Mouse (Mus musculus) heart, postnatal 25 days (tissue): ENCODE data around the gene Cacna1a. TPM values are rescaled to one million over a fixed set of nuclear protein-coding genes. Genes with fewer than 3 reads are reported as not detected.
A peak's percentile ranks its signal among the peaks of the same experiment; 100 is the strongest.

Source experiments
- DNase-seq: peaks from one replicate; pipeline ENCODE4 v3.0.0; 2022; ENCODE audit warnings: low spot score
- intact Hi-C: fragments of 180-260 bp; cut with DNase I; formaldehyde crosslinking; loops from one replicate; pipeline ENCODE4 v1.15.1; 2025
- total RNA-seq, 2 experiments: library from RNA; stranded (reverse); gene quantifications; 2 replicates each; pipeline ENCODE4 v1.2.3; 2021

Gene Cacna1a
- total RNA-seq, 2 experiments from 2014 or later: 2.5 to 3.2 TPM

DNA sequence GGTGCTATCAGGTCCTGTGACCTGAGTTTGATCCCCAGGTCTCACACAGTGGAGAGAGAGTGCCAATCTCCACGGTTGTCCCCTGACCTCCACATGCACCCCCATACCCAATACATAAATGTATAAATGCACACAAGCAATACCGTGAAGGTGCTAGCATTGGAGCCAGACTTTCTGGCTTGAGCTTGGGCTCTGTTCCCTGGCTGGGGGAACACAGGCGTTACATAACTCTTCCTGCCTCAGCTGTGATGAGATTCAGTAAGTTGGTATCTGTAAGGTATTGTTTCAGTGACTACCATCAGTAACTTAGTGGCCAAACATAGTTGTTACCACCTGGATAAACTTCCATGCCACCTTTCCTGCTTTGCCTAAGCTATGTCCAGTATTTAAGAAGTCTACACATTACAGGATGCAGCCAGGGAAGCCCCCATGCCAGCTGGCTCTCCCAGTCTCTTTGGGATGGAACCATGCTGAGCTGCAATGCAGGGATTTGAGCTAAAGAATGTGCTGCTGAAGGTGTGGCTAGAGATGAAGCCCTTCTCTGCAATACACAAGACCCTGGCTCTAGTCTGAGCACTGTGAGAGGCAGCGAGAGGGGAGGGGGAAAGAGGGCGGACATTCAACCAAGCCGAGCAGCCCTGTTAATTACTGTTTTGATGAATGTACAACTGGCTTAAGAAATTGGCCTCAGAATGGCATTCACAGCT is 7.7 kb downstream of the Cacna1a start:
- intact Hi-C loops: no loop called here
- DNase-seq: no peak

DNA sequence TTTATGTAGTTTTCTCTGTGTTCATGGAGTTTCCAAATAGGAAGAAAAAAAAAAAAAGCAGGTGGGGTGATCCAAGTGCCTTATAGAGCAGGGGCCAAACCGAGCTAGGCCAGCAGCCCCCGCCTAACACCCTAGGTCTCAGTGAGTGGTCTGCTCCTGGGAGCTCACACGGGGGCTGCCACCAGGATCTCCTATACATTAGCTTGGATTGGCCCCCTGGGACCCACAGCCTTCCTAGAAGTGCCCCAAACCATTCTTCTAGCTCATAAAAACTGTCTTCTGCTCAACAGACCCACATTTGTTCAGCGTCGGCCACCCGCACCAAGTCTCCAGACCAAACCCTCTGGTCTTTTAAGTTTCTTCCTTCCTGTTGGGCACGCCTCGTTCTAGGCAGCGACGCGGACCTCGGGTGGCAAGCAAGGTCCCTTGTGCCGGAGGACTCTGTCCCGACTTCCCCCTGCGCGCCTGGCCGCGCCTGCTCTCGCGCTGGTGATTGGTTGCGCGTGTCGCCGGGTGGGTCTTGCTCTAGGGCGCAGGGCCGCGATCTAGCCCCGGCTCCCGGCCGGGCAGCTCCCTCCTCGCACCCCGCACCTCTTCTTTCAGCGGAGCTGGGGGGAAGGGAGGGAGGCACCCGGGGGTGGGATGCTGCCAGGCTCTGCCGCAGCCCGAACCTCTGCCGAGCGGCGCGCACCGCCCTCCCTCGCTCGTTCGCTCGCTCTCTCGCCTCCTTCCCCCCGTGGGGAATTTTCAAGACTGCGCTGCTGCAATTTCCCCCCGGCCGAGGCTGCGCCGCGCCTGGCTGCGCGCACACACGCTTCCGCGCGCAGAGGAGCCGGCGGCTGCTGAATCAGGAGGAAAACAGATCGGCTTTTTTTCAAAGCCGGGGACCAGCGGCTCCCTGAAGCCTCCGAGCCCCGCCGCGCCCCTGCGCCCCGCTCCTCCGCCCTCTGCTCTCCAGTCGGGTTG is 25.9 kb downstream of the Cacna1a start:
- DNase-seq: peak; percentile 7
- intact Hi-C loops: no loop called here

DNA sequence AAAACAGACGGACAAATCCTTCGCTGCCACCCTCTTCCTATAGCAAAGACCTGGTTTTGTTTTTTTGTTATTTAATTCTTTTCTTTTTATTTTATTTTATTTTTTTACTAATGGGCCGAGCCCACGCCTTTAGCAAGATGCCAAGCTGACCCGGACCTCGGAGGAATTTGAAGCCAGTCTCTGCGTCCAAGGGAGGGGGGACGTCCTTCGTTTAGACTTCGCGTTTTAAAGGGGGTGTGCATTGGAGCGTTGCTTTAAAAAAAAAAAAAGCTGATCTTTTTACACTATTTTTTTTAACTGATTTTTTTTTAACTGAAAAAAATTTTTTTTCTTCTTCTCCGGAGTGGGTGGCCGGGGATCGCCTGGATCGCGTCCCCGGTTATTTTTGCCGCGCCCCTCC is 26.7 kb downstream of the Cacna1a start:
- DNase-seq: no peak
- intact Hi-C loops: no loop called here

DNA sequence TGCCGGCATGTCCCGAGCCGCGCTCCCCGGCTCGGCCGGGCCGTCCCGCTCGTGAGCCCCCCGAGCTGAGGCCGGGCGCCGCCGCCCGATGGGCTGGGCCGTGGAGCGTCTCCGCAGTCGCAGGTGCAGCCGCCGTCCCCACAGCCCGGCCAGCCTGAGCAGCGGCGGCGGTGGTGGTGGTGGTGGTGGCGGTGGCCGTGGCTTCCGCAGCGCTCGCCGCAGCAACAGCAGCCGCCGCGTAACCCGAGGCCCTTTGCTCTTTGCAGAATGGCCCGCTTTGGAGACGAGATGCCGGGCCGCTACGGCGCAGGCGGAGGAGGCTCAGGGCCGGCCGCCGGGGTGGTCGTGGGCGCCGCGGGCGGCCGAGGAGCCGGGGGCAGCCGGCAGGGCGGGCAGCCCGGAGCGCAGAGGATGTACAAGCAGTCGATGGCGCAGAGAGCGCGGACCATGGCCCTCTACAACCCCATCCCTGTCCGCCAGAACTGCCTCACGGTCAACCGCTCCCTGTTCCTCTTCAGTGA is 27.2 kb downstream of the Cacna1a start:
- DNase-seq: no peak
- intact Hi-C loops: no loop called here

DNA sequence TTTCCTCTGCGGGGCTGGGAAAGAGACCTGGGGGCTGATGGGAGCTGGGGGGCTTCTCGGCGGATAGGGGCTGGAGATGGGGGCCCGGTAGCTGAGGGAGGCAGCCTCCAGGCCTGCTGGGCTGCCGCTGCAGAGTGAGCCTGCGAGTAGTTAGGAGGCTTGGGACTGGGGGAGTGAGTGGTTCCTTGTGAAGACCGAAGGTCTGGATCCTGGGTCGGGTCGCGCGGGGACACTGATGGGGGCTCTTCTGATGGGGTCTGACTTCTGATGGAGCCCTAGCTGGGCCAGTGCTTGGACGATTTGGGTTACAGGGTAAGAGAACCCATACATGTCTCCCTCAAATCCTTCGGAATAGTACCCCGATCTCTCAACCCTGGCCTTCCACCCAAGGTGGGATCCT is 27.8 kb downstream of the Cacna1a start:
- intact Hi-C loops: no loop called here
- no peak for DNase-seq

DNA sequence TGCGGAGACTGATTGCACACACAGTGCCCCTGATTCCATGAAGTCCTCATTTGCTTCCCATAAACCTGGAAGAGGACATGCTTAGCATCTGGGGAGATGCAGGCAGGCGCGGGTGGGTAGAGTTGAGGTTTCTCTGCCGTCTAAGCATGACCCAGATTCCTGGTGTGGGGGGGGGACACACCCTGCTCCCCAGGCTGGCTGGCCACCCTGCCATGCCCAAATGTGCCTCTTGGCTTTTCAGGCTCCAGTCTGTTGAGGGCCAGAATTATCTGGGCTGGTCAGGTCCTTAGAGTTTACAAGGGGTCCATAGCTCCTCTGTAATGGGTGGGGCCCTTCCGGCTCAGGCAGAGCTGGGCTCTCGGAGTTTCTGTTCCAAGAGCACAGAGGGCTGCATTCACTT is 28.7 kb downstream of the Cacna1a start:
- DNase-seq: no peak
- intact Hi-C loops: no loop called here

DNA sequence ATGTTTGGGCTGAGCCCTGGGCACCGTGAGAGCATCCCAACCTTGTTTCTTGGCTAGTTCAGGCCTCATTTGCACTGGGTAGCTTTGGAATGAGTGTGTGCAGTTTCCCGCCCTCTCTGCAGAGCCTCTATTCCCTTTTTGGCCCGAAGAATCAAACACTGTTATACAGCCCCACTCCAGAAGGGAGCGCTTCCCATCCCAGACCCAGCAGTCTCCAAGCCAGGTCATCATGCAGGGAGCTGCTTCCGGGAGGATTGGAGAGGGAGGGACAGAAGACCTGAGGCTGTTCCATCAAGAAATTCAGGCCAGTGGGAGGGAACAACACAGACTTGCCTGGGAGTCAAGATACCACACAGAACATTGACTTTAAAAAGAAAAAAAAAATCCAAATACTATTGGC is 29.6 kb downstream of the Cacna1a start:
- intact Hi-C loops: no loop called here
- DNase-seq: no peak

DNA sequence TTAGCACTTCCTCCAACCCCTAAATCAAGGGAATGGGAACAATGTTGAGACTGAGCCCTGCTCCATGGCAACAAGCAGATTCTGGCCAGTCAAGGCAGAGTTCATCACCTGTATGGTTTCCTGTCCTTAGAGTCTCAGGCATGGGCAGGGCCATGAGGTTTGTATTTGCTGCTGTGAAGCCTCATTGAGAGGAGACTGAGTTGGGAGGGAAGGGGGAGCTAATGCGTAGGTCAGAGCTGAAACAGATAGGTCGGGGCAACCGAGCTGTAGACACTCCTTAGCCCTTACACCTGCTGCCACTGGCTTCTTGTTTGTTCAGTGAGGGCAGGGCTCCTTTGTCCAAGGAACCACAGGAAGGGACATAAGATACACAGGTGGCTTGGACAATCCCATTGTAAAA is 36.2 kb downstream of the Cacna1a start:
- intact Hi-C loops: no loop called here
- no peak for DNase-seq

DNA sequence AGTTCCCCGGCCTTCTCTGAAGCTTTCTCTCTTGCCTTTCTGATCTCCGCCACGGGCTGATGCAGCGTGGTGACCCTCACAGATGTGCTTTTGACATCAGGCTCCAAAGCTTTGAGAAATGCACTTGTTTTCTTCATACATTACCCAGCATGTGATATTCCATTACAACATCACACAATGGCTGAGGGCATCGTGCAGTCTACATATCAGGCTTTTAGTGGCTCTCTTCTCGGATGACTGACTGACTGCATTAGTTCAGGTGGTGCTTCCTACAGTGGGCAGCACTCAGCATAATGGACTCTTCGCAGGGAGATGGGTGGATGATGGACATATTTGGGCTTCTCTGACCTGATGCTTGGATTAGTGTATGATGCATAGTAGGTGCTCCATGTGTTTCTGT is 37.8 kb downstream of the Cacna1a start:
- intact Hi-C loops: no loop called here
- DNase-seq: no peak

DNA sequence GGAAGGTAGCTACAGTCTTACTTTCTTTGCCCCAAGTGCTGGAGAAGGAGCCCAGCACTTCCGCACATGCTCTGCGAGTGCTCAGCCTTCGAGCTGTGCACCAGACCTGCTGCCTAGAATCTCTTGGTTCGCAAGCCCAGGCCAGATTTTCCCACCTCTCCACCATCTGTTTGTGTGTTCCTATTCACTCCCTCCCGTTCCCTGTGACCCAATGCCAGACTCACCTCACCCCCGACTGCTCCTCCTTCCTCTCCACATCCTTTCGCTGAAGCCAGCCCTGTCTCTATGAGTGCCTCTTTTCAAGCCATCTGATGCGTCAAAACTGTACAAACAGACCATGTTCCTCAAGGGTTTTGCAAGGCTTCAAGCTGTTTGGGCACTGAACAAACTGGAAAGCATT is 38.3 kb downstream of the Cacna1a start:
- no peak for DNase-seq
- intact Hi-C loops: no loop called here

DNA sequence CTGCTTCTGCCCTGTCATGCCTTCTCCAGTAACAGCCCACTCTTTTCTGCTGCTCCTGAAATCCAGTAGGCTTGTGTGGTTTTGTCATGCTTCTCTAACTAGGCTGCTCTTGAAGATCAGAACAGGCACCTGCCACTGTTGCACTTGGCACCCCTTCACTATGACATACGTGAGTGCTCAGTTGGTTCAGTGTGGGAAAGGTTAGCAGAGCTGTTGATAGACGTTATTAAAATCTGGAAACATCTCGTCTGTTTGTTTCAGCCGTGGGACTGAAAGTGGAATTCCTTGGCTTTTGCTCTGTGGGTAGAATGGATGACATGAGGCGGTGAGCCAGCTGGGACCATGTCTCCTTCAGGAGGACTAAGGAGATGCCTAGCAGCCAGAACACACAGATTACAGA is 39.8 kb downstream of the Cacna1a start:
- DNase-seq: no peak
- intact Hi-C loops: no loop called here

DNA sequence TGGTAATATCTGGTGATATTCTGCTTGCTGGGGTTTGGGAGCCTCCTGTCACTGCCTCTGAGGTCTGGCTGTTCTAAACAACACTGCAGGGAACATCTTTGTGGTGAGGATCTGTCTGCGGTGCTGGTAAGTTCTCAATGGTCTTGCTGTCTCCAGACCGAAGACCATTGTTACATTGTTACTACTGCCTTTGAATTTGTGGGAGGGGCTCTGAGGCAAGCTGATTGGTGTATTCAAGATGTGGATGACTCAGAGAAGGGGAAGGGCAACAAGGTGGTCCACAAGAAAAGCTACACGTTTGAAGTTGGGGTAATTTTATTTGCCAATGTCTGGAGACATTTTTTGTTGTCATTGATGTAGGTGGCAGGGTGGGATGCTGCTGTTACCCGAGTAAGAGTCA is 40.8 kb downstream of the Cacna1a start:
- DNase-seq: no peak
- intact Hi-C loops: no loop called here

DNA sequence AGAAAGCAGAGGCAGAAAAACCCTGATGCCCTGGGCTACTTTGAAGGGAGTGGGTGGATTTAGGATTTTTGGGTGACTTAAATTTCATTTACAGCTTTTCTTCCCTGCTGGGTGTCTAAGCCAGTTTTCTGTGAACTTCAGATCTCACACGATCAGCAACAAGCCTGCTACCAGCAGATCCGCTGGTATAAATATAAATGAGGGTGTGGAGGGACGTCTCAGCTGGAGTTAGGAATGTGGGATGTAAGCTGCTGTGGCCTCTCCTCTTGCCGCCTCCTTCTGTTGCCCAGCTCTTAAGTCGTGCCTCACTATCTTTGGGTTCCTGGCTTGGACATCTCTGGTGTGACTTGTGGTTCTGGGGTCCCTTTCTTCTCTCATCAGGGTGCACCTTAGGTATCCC is 41.3 kb downstream of the Cacna1a start:
- intact Hi-C loops: no loop called here
- no peak for DNase-seq

DNA sequence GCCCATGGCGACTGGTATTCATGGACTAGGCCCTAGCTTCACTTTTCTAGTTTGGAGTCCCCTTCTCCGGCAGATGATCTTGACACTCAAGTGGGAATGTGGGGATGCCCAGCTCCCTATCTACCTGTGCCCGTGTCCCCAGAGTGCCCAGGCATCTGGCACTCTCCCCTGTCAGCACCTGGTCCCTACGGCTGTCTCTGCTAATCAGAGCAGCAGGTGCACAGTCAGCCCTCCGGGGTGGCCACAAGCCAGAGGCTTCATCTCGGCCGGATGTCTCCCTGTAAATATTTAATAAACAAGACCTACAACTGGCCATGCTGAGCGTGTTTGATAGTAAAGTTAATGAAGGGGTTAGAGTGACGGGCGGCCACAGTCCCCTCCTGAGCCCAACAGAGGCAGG is 47.1 kb downstream of the Cacna1a start:
- DNase-seq: no peak
- intact Hi-C loops: no loop called here

DNA sequence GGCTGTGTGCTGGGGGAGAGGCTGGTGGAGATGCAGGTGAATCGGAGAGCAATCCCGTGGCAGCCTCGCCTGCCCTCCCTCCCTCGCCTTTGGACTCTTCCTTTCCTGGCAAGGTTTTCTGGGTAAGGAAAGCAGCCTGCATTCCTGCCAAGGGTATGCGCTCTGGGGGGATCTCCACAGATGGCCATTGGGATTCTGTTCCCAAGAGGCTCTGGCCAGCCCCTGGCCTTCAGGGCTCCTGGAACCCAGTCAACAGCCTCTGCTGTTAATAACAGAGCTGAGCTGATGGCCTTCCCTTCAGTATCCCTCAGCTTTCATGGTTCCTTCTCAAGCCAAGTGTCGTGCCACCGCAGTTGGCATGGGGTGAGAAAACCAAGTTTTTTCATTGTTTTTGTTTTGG is 51.6 kb downstream of the Cacna1a start:
- intact Hi-C loops: no loop called here
- DNase-seq: no peak

DNA sequence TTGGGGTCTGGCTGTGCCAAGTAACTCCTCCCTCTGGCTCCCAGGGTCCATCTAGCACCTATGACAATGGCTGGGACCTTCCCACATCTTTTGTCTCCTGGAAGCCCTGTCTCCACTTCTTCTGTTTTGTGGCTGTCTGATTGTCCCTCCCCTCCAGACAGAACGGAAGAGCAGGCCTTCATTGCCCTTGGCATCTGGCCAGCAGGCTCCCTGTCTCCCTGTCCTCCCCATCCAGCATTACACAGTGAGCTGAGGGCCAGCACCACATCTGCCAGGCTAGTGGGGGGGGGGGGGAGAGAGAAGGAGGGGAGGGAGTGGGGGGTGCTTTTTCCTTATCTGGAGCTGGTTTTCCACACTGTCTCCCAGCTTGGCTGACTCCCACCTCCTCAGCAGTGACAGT is 53.8 kb downstream of the Cacna1a start:
- DNase-seq: no peak
- intact Hi-C loops: no loop called here

DNA sequence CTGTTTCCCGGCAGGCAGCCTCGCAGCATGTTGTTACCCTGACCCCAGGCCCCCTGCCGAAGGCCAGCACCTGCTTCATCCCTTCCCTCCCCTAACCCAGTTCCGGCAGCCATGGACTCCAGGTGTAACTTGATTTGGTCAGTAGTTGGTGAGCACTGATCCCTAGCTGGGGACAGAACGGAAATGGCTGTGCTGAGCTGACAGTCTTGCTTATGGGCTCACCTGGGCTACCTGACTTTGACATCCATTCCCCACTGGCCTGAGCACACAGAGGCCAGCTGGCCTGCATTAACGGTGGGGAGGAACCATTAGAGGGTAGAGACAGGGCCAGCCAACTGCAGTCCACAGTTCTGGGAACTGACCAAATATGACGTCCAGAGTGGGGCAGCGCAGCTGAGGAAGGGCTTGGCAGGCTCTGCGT is 58.3 kb downstream of the Cacna1a start:
- DNase-seq: no peak
- intact Hi-C loops: no loop called here

DNA sequence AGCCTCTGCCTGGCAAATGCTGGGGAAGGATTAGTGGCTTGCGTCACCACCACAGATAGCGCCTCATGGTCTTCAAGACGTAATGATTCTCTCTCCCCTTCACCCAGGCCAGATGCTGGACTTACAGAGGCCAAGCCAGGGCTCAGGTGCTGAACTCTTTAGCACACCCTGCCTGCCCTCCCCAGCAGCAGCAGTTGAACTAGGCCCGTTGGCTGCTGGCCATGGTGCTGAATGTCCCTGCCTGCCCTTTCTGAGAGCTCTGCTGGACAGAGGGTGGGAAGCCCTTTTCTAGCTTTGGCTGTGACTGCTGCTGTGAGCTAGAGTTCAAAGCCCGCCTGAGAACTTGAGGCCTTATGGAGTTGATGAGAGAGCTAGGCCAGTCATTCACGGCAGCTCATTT is 66.3 kb downstream of the Cacna1a start:
- no peak for DNase-seq
- intact Hi-C loops: no loop called here

DNA sequence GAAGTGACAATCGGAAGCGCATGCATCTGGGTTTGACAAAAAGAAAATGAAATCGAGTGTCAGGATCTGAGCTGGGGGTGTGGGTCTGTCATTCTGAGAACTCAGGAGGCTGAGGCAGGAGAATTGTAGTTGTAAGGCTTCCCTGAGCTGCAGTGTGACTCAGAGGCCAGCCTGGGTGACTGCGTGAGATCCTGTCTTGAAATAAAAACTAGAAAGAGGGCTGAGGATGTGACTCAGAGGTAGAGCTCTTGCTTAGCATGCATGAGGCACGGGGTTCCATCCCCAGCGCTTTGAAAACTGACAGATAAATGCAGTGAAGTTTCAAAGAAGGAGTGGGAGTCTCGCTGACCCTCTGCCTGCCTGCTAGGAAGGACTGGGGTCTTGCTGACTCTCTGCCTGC is 70.6 kb downstream of the Cacna1a start:
- intact Hi-C loops: no loop called here

DNA sequence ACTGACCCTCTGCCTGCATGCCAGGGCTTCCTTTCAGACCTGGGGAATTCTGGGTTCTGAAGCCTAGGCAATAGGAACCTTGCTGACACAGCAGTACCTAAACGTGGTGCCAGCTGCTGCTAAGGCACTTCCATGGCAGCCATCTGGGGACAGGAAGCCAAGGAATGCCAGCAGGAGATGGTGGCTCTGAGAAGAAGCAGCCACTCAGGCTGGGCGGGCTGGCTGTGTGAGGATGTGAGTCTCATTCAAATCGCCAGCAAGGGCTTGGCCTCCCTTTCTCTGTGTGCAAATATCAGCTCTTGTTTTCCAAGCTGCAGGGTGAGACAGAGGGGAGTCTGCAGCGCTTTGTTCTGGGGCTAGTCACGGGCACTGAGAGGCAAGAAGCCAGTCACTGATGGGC is 71.0 kb downstream of the Cacna1a start:
- DNase-seq: no peak
- intact Hi-C loops: no loop called here

More for the DNA sequence above, 70.6 kb downstream of the Cacna1a start:
- no peak for DNase-seq

DNA sequence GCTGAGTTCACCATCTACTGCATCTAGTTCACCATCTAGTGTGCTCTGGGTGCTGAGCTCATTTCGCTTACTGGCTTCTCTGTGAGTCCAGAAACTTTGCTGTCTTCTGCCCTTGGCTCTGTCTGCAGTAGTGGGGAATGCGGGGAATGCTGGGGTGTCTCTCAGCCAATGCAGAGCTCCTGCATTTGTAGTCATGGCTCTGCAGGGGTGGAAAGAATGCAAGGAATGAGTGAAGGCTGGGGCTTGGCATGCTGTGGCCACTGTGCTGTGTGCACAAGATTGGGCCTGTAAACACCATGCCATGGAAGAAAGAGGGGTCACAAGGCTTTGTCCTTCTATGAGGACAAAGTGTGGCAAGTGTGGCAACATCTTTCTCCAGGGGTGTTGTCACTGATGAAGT is 72.5 kb downstream of the Cacna1a start:
- DNase-seq: no peak
- intact Hi-C loops: no loop called here
